ENCODE assay signal across 15 mouse cellular contexts in the genomic region with DNA sequence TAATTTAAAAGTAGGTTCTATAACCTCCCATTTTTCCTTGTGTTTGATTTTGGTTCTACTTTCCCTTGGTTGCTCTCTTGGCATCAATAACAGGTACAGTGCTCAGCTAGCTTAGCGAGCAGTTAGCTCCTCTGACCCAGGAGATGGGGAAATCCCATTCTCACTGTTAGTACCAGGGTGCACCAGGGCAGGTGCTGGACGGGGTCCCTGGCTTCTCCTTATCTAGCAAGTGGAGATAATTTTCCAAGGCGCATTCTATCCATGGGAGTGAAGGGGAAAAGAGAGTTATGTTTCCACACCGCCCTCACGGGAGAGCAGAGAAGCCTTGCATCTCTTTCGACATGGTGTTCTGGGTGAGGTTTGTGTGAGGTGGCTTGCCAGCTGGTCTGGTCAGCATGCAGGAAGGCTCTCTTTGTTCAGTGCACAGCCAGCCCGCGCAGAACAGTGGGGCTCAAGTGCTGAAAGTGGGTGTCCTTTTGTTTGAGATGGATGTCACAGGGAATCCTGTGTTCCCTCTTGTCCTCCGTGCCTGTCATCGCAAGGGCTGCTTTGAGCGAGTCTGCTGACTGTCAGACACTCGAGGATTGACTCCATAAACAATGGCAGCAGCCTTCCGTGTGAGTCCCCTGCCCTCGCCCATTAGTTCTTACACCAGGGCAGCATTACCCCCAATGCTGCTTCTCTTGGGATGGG.
DNase-seq lines count a peak whose midpoint lies in the region; ATAC-seq lines count a peak whose summit lies in the region.
"Had no signal": no experiment of that assay in that cellular context is flagged by ENCODE, and none has a peak within 500 bp of the region (broad histone marks: within the 10 kb centered on the region; RNA-seq: fewer than 3 reads in every experiment).

No protein-coding gene starts in this region.

- whole genome bisulfite sequencing in midbrain, embryonic 13.5 days: 44% methylated on average over 14 of the region's 14 CpGs
- WGBS in midbrain, embryonic 14.5 days: 37% methylated on average over 14 of the region's 14 CpGs
- WGBS in neural tube, embryonic 14.5 days: 45% methylated on average over 14 of the region's 14 CpGs

- no peak for ATAC-seq in midbrain, embryonic 13.5 days
- no peak for ATAC-seq in midbrain, embryonic 14.5 days (ENCODE audit: low FRiP score, low TSS enrichment)
- ATAC-seq in neural tube, embryonic 14.5 days (ENCODE audit: low read depth): 0 out of 2 replicates have a peak, but pooled peaks have one; percentile 18
- ATAC-seq: intestine, embryonic 16.5 days had no signal

- 0 out of 2 replicates have a peak overlapping the region, but pooled peaks have one; percentile 9 for H3K4me2 ChIP-seq in midbrain, embryonic 13.5 days (replicated peaks)
- H3K4me2 ChIP-seq in midbrain, embryonic 14.5 days (ENCODE audit: low read length): no peak overlapping the region
- no peak overlapping the region for H3K4me2 ChIP-seq in neural tube, embryonic 14.5 days (ENCODE audit: low read depth, low read length)
- H3K4me2 ChIP-seq: embryonic facial prominence, embryonic 12.5 days; liver, embryonic 11.5 days; lung, embryonic 15.5 days had no signal

- H3K4me1 ChIP-seq in midbrain, embryonic 13.5 days (replicated peaks): peaks cover 62% of the 10 kb centered on the region
- H3K4me1 ChIP-seq in midbrain, embryonic 14.5 days (ENCODE audit: control insufficient read depth, insufficient read depth, low read length): peaks cover 49% of the 10 kb centered on the region
- H3K4me1 ChIP-seq in neural tube, embryonic 14.5 days (ENCODE audit: control insufficient read depth, insufficient read depth, low read length): peaks cover 49% of the 10 kb centered on the region
- H3K4me1 ChIP-seq: megakaryocyte, embryonic 14.5 days had no signal

- no peaks in the 10 kb centered on the region for H3K27me3 ChIP-seq in midbrain, embryonic 13.5 days
- H3K27me3 ChIP-seq in midbrain, embryonic 14.5 days (ENCODE audit: control insufficient read depth, insufficient read depth, low read length): no peaks in the 10 kb centered on the region
- H3K27me3 ChIP-seq in neural tube, embryonic 14.5 days (ENCODE audit: control insufficient read depth, insufficient read depth, low read length): no peaks in the 10 kb centered on the region
- H3K27me3 ChIP-seq: embryonic facial prominence, embryonic 12.5 days had no signal

- no peak overlapping the region for H3K27ac ChIP-seq in midbrain, embryonic 13.5 days
- no peak overlapping the region for H3K27ac ChIP-seq in midbrain, embryonic 14.5 days (replicated peaks; ENCODE audit: low read depth, low read length)
- H3K27ac ChIP-seq in neural tube, embryonic 14.5 days (ENCODE audit: low read depth, low read length): no peak overlapping the region
- H3K27ac ChIP-seq: embryonic facial prominence, embryonic 12.5 days; lung, embryonic 15.5 days had no signal

- no peak overlapping the region for H3K4me3 ChIP-seq in midbrain, embryonic 13.5 days (replicated peaks)
- H3K4me3 ChIP-seq in midbrain, embryonic 14.5 days (replicated peaks; ENCODE audit: low read depth, low read length): no peak overlapping the region
- no peak overlapping the region for H3K4me3 ChIP-seq in neural tube, embryonic 14.5 days (ENCODE audit: low read depth, low read length)
- H3K4me3 ChIP-seq: embryonic facial prominence, embryonic 12.5 days; lung, embryonic 15.5 days; megakaryocyte, embryonic 14.5 days had no signal

- no peaks in the 10 kb centered on the region for H3K9me3 ChIP-seq in midbrain, embryonic 13.5 days
- H3K9me3 ChIP-seq in midbrain, embryonic 14.5 days (ENCODE audit: control insufficient read depth, low read length): 0 out of 2 replicates have a peak, but pooled peaks cover 3% of the 10 kb centered on the region
- 0 out of 2 replicates have a peak, but pooled peaks cover 2% of the 10 kb centered on the region for H3K9me3 ChIP-seq in neural tube, embryonic 14.5 days (ENCODE audit: control insufficient read depth, low read length)
- H3K9me3 ChIP-seq: embryonic facial prominence, embryonic 12.5 days; lung, embryonic 15.5 days had no signal

- peaks cover 20% of the 10 kb centered on the region for H3K36me3 ChIP-seq in midbrain, embryonic 13.5 days
- peaks cover 6% of the 10 kb centered on the region for H3K36me3 ChIP-seq in midbrain, embryonic 14.5 days (ENCODE audit: control insufficient read depth, insufficient read depth, low read length)
- H3K36me3 ChIP-seq in neural tube, embryonic 14.5 days (ENCODE audit: control insufficient read depth, insufficient read depth, low read length): no peaks in the 10 kb centered on the region

- H3K9ac ChIP-seq in midbrain, embryonic 13.5 days (replicated peaks): 0 out of 2 replicates have a peak overlapping the region, but pooled peaks have one; percentile 0
- no peak overlapping the region for H3K9ac ChIP-seq in midbrain, embryonic 14.5 days (replicated peaks; ENCODE audit: low read length)
- H3K9ac ChIP-seq in neural tube, embryonic 14.5 days (replicated peaks; ENCODE audit: low read depth, low read length): no peak overlapping the region
- H3K9ac ChIP-seq: embryonic facial prominence, embryonic 12.5 days; lung, embryonic 15.5 days had no signal

- peak; percentile 38 to 46 for DNase-seq in heart, adult 18-20 months
- no peak for DNase-seq in heart, adult 9 months (ENCODE audit: low spot score in 2 of 2)
- DNase-seq in layer of hippocampus, adult 11-12 months (ENCODE audit: low spot score): peak; percentile 68
- no peak for DNase-seq in layer of hippocampus, postnatal 10 days (ENCODE audit: low spot score in 2 of 2)
- no peak for DNase-seq in midbrain, embryonic 14.5 days
- DNase-seq in adrenal gland, postnatal 25 days: no peak
- DNase-seq: cerebellum, adult 9-10 months; kidney, postnatal 14 days had no signal

Comparison
In these comparisons a context has a peak if more than half of its experiments do, and no peak if none do; other contexts are left out.
1. DNase-seq: peak in heart, adult 18-20 months (2 of 2) and layer of hippocampus, adult 11-12 months (single experiment); none in heart, adult 9 months (0 of 2), layer of hippocampus, postnatal 10 days (0 of 2), midbrain, embryonic 14.5 days (single experiment) and adrenal gland, postnatal 25 days (single experiment).